Mouse (Mus musculus) G1E-ER4 (cell line): ENCODE results near the gene Esr1. TPM values are rescaled to one million over a fixed set of nuclear protein-coding genes. Genes with fewer than 3 reads are reported as not detected.

Source experiments
- GATA1 ChIP-seq: IDR thresholded peaks from one replicate; pipeline ENCODE4 v1.8.0; 2012; ENCODE audit warnings: low read length, inconsistent platforms
- polyA plus RNA-seq: library from polyadenylated mRNA; stranded (reverse); fragments of >175 nt; gene quantifications from 2 replicates; pipeline ENCODE4 v1.2.3, GENCODE M21; 2012

The Esr1 gene
- polyA plus RNA-seq, 1 experiment: not detected

DNA sequence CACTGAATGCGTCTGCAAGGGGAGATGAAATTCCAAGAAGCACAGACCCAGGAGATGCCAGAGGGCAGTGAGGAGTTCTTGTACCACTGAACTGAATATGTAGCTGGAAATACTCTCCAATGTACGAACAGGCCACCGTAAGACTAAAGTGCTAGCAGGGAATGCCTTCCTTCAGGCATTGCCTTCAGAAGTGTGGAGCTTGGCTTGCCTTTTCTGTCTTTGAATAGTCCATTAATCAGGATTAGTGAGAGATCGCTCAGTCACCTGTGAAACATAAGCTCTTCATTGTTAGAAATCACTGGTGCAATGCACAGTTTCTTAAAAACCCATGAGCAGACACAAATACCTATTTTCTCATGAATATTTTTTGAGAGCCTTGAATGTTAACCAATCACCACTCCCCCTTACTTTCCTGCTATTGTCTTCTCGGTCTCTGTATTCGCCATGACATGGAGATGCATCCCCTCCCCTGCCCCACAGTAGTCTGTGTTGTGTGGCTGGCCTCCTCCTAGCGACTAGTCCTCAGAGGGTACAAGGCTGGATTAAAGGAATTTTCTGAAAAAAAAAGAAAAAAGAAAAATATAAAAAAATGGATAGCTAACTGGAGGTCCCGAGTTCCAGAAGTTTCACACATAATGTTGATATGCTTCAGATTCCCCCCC, 263.8 kb downstream of the Esr1 start:
- TF ChIP-seq GATA1: no peak

DNA sequence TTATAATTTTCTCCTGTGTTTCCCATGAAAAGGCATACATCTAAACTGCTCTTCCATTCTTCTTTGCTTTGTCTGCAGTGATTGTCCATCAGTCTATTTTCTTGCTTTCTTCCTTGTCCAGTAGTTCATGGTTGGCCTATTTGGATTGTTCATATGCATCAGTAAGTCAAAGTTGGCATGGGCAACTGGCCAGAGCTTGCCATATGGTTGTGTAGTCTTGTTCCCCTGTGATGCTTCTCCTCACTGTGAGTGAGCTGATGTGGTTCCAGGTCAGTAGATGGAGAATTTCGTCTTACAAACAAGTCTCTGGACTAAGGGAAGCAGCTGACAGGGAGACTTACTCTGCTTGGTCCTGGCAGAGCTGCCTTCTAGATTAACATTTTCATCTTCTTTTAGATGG, 270.0 kb downstream of the Esr1 start:
- TF ChIP-seq GATA1: no peak

DNA sequence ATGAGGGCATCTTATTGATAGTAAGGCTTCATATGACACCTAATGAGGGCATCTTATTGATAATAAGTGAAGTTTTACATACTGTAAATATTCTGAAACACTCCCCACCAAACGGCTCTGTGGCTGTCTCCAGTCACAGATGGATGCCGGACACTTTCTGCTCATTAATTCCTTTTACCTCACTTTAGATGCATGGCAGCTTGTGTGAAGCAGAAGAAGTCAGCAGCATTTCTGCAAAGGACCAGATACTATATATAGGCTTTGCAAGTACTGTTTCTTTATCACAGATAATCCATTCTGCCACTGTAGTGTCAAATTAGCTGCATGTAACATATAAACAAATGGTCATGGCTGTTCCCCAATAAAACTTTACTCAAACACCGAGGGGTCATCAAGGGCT, 274.1 kb downstream of the Esr1 start:
- TF ChIP-seq GATA1: no peak

DNA sequence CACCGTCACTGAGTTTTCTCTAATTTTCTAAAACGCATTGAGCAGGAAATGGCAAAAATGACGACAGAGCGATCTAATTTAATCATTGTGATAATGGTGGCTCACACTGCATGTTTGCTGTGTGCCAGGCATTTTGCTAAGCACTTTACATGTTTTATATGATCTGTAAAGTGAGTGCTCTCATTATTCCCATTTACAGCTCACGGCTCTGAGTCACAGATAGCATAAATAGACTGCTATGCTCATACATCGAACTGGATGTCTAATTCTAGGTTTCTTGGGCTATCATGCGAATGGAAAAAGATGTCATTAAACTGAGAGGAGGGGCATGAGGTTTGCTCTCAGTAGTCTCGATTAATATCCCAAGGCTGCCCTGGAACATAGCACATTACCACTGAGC, 274.6 kb downstream of the Esr1 start:
- TF ChIP-seq GATA1: no peak

DNA sequence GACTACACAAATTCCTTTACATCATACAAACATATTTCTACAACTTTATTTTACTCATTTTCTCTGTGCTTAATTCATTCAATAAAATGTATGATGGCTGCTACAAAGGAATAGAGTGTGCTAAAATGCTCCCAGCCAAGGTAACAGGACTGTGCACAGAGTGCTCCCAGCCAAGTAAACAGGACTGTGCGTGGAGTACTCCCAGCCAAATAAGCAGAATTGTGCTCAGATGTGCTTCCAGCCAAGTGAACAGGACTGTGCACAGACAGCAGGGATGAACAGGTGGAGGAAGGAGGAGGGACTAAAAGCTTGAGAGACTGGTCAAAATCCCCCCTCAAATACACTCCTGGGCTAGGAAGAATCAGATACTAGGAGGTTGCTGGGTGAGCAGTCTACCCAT, 282.1 kb downstream of the Esr1 start:
- TF ChIP-seq GATA1: no peak

DNA sequence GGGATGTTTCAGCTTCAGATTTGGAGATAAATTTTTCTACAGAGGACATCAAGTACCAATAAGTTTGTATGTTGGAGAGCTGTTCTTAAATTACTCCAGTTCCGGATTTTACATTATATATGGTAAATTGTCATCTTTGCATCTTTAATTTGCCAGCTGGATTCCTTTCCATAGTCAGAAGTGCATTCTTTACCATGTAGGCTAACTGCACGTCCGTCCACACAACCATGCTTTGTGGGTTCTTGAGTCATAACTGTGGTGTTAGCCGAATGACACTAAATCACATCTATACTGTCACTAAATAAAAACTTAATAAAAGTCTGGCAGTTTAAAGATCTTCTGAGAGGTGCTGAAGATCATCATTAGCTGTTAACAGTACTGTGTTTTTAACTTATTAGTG, 286.4 kb downstream of the Esr1 start:
- no peak for TF ChIP-seq GATA1

DNA sequence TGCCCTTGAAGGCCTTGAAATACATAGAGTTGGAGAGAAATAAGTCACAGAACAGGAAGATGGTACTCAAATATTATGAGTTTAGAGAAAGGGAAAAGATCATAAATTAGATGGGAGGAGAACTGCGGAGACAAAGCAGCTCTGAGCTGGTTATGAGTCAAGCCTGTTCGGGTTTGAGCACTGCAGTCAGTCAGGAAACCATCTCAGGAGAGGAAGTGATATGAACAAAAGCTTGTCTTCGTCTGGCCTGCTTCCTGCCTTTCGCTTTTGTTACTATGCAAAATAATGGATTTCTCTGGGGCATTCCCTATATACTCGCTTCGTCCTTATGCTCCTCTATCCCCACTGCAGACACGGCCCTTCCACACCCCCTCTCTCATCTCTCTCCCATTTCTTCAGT, 288.9 kb downstream of the Esr1 start:
- no peak for TF ChIP-seq GATA1

DNA sequence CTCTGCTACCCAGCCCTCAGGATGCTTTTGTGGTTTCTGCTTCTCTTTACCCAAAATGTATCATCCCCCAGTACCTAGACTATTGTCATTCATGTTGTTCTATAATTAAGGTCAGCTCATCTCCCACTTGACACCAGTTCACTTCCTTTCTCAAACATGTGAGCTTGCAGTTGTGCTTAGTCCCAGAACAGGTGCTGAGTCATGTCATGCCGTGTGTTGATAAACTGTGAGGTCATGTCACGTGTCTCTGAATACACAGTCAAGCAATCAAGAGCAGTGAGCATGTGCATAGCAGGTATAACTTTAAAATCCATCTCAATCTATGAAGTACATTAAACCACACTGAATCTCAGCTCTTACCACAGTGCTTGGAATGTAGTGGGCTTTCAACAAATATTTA, 297.9 kb downstream of the Esr1 start:
- TF ChIP-seq GATA1: no peak

DNA sequence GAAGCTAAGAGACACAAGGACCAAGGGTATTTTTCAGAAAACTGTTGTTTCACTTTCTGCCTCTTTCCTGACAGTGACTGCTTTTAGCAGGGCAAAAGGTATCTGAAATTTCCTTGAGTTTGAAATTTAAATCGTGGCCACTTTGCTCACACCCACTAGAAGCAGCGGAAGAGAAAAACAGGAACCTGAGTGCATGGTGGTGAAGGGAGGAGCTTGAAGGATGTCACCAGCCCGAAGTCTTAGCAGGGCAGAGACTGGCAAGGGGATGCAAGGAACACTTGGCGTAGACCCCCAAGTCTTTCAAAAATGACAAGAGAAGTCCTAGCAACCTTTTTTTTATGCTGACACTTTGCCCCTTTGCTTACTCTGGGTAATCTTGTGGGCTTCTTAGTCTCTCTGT, 299.1 kb downstream of the Esr1 start:
- TF ChIP-seq GATA1: no peak

DNA sequence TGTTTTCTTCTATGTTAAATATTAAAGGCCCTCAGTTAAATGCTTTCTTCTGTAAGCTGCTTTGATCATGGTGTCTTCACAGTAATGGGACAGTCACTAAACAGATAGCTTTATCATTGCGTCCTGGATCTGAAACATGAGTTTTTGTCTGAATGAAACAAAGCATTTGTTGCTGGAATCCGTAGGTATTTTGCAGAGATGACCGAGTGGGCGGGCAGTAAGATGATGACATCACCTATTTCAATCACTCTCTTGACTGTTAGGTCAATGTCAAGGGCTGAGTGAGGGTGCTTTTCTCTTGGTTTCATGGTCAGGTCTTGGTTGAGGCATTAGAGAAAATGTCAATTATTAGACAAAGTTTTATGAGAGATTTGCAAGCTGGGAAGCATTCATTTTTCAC, 307.7 kb downstream of the Esr1 start:
- TF ChIP-seq GATA1: no peak

DNA sequence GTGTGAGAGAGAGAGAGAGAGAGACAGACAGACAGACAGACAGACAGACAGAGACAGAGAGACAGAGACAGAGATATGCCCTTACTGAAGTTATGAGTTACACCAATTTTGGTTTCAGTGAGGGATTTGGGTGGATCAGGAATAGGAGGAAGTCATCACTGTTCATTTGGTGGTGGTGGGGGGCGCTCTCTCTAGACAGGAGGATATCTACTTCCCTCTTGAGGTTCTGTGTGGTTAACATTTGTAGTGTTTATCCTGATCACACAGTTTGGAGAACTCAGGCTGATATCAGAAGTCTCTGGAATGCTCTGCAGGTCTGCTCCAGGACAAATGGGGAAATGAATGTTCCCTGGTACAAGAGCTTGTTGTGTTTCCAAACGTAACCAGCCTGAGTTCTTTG, 312.2 kb downstream of the Esr1 start:
- no peak for TF ChIP-seq GATA1

DNA sequence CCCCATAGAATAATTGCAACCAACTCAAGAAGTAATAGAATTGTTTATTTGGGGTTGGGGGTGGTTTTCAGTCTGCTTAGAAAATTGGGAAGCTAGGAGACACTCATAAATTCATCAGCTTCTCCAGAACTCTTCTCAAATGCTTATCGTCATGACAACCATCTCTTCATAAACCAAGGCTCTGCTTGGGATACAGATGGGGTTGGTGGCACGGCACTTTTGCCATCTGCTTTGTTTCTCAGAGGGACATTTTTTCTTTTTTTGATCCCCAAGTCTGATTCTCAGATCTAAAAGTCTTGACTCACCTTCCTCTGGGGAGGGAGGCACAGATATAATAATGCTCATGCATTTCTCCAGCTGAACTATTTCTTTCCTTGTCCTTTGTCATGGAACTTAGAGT, 313.0 kb downstream of the Esr1 start:
- TF ChIP-seq GATA1: no peak

DNA sequence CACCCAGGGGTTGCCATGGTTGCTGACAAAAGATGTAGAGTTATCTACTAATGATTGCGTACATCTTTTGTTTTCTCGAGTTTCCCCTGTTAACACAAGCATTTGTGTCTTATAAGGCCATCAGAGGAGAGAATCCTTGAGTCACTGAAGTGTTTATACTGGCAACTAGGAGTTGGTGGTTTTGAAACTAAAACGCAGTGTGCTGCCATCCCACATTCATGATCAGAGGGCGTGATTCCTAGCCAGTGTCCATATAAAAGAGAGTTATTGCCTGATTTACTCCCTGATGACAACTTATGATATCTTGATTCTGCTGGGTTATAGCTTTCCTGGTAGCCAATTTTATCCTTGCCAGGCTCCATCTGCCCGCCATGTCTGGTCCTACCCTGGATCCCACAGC, 331.8 kb downstream of the Esr1 start:
- TF ChIP-seq GATA1: no peak

DNA sequence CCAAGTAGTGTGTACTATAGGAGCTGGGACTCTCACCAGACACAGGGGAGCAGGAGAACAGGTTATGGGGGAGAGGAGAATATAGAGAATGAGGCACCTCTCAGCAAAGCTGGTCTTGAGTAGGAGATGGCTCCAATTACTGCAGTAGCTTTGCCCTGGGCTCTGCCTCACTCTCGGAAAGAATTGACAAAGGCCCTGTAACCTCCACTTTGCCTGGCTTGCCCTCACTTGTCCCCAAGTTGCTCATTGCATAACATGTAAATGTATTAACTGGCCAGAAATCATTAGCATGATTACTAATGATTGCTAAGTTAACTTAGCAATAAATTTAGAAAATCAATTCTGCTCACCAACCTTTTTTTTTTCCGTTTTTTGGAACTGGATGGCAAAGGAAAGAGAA, 333.3 kb downstream of the Esr1 start:
- no peak for TF ChIP-seq GATA1

DNA sequence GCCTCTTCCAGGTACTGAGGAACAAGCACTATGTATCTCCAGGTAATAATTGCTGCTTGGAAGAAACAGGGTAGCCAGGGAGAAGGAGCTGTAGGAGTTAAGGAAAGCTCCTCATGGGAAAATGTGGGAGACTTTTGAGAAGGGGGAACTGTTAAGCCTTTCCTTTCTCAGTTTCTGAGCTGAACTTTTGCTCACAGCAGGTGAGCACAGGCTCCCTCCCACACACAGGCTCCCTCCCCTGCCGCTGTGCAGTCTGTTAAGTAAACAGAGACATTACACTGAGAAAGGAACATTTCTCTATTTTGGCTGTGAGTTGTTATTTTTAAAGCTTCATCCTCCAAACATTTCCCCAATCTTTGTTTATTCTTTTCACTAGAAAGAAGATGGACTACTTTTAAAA, 354.4 kb downstream of the Esr1 start:
- TF ChIP-seq GATA1: no peak

DNA sequence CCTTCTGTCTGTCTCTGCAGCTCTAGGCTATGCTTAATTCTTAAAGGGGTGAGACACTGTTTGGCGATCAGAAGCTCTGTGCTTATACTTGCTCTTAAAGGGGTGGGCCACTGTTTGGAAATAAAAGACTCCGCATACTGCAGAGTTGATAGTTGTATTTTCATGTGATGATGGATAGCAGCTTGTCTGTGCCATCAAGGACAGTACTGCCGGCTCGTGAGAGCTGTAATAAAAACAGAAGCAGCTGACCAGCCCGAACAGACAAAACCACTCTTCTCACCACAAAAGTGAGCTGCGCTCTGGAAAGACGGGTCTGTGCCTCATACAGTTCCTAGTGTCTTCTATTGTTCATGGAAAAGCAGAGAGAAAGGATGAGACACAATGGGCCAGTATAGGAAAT, 359.8 kb downstream of the Esr1 start:
- TF ChIP-seq GATA1: no peak

DNA sequence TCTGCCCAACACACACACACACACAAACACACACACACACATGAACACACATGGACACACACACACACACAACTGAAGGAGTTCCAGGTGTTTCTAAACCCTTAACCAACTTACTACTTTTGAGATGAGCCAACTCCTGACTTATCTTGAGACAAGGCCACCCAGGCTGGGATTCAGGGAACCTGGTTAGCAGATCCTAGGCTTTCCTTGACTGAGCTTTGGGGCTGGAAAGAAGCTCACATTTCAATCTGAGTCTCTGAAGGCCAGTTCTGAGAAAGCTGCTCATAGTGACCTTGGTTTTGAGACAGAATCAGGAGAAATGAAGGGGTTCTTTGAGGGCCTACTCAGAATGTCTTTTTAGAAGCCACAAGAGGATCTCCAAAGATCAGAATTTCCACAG, 360.2 kb downstream of the Esr1 start:
- no peak for TF ChIP-seq GATA1

DNA sequence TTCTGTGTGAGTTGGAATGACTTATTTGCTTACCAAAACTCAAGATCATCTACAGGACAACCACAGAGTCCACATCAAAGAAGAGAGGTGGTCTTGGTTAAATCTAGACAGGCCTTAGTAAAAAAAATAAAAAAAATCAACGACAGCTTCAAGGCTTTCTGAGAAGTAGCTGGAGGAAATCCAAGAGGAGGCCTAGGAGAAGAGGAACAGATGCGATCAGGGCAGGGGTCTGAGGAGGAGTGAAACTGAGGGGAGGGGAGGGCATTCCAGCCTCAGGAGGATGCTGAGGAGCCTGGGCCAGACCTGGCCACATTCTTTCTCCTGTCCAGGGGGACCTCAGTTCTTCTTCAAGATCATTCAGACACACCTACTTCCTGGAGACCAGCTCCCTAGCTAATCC, 360.6 kb downstream of the Esr1 start:
- TF ChIP-seq GATA1: no peak
